Mouse (Mus musculus) frontal cortex, postnatal 14 days (tissue): Measurements from ENCODE around the gene Slc34a2.

ENCODE experiments used
- DNase-seq, 2 experiments: peaks; one replicate each; pipeline ENCODE4 v3.0.0; 2022; ENCODE audit warnings: low spot score in 2 of 2

Slc34a2 gene

GRCm38 (mm10) chr5:53025276-53025973 lies 12.5 kb upstream of the Slc34a2 start:
- DNase-seq: no peak

- no peak for DNase-seq
Observed at GRCm38 (mm10) chr5:53031346-53031745, 6.5 kb upstream of the Slc34a2 start.

- no peak for DNase-seq
Observed at GRCm38 (mm10) chr5:53042034-53042748, 4.3 kb downstream of the Slc34a2 start.

- DNase-seq: no peak
Observed at GRCm38 (mm10) chr5:53042771-53043371, 5.0 kb downstream of the Slc34a2 start.

- no peak for DNase-seq
Observed at GRCm38 (mm10) chr5:53043716-53044115, 5.8 kb downstream of the Slc34a2 start.

- DNase-seq: no peak
Observed at GRCm38 (mm10) chr5:53047951-53048350, 10.1 kb downstream of the Slc34a2 start.

GRCm38 (mm10) chr5:53048599-53048998 lies 10.7 kb downstream of the Slc34a2 start:
- DNase-seq: no peak

- DNase-seq: no peak
Observed at GRCm38 (mm10) chr5:53049046-53049445, 11.2 kb downstream of the Slc34a2 start.

GRCm38 (mm10) chr5:53050963-53051362 lies 13.1 kb downstream of the Slc34a2 start:
- DNase-seq: no peak

- no peak for DNase-seq
Observed at GRCm38 (mm10) chr5:53053246-53053645, 15.4 kb downstream of the Slc34a2 start.

- DNase-seq: no peak
Observed at GRCm38 (mm10) chr5:53061532-53062130, 23.8 kb downstream of the Slc34a2 start.

GRCm38 (mm10) chr5:53074553-53074952 lies 36.7 kb downstream of the Slc34a2 start:
- DNase-seq: no peak

- DNase-seq: no peak
Observed at GRCm38 (mm10) chr5:53078453-53078852, 40.6 kb downstream of the Slc34a2 start.

GRCm38 (mm10) chr5:53087452-53087851 lies 49.6 kb downstream of the Slc34a2 start:
- no peak for DNase-seq

- no peak for DNase-seq
Observed at GRCm38 (mm10) chr5:53091331-53091730, 53.5 kb downstream of the Slc34a2 start.

GRCm38 (mm10) chr5:53101848-53102473 lies 64.1 kb downstream of the Slc34a2 start:
- DNase-seq: no peak

GRCm38 (mm10) chr5:53104177-53104855 lies 66.4 kb downstream of the Slc34a2 start:
- DNase-seq: no peak

GRCm38 (mm10) chr5:53105716-53106115 lies 67.8 kb downstream of the Slc34a2 start:
- no peak for DNase-seq

- no peak for DNase-seq
Observed at GRCm38 (mm10) chr5:53106125-53106524, 68.2 kb downstream of the Slc34a2 start.

GRCm38 (mm10) chr5:53106731-53107130 lies 68.8 kb downstream of the Slc34a2 start:
- no peak for DNase-seq

GRCm38 (mm10) chr5:53108026-53108425 lies 70.1 kb downstream of the Slc34a2 start:
- DNase-seq: no peak
